Mouse (Mus musculus): ENCODE measurements around the gene Pigv. TPM values are rescaled to one million over a fixed set of nuclear protein-coding genes. Genes with fewer than 3 reads are reported as not detected.
A peak's percentile ranks its signal among the peaks of the same experiment; 100 is the strongest.
"Not testable (repeated sequence)": the region's sequence is repeated elsewhere in the genome, so short reads cannot be mapped to it uniquely, and the experiment has no call there.

Gene Pigv
- polyA plus RNA-seq, 1 experiment from 2014 or later, result 17.8 TPM

GRCm38 (mm10) chr4:133654070-133654469 lies 18.4 kb downstream of the Pigv start:
- not testable (repeated sequence) for DNase-seq (ENCODE audit: low spot score); H3K27ac ChIP-seq (ENCODE audit: low read length); H3K27me3 ChIP-seq (replicated peaks; ENCODE audit: insufficient read depth, low read length); H3K4me3 ChIP-seq (ENCODE audit: low read depth, low read length); H3K9me3 ChIP-seq (ENCODE audit: low read length); ATAC-seq; H3K4me1 ChIP-seq (ENCODE audit: insufficient read depth, low read depth, low read length); H3K36me3 ChIP-seq (ENCODE audit: insufficient read depth, low read length); H3K4me2 ChIP-seq (replicated peaks; ENCODE audit: low read depth, low read length); H3K9ac ChIP-seq (replicated peaks; ENCODE audit: low read depth)
- peak; percentile 12; the same call in 1 of the 2 replicates for TF ChIP-seq CTCF (IDR thresholded peaks at IDR 0.05)
- 94% methylated on average over 5 of the region's 5 CpGs for WGBS

GRCm38 (mm10) chr4:133652746-133653145 lies 19.7 kb downstream of the Pigv start:
- Histone ChIP-seq H3K27ac (ENCODE audit: low read length) (no peak overlapping the region), H3K36me3 (ENCODE audit: insufficient read depth, low read length) (no peaks in the 10 kb centered on the region), H3K27me3 (replicated peaks; ENCODE audit: insufficient read depth, low read length) (no peaks in the 10 kb centered on the region), H3K4me1 (ENCODE audit: insufficient read depth, low read depth, low read length) (peaks cover 2% of the 10 kb centered on the region; the same call in 1 of the 2 replicates), H3K4me2 (replicated peaks; ENCODE audit: low read depth, low read length) (no peak overlapping the region), H3K9me3 (ENCODE audit: low read length) (no peaks in the 10 kb centered on the region), H3K9ac (replicated peaks; ENCODE audit: low read depth) (no peak overlapping the region), H3K4me3 (ENCODE audit: low read depth, low read length) (no peak overlapping the region)
- DNase-seq (ENCODE audit: low spot score), result no peak
- TF ChIP-seq EP300 (IDR thresholded peaks at IDR 0.05) (no peak), CTCF (IDR thresholded peaks at IDR 0.05) (no peak)
- 78% methylated on average over 10 of the region's 10 CpGs for WGBS
- ATAC-seq, result no peak

GRCm38 (mm10) chr4:133651986-133652385 lies 20.5 kb downstream of the Pigv start:
- no peaks in the 10 kb centered on the region for H3K27me3 ChIP-seq (replicated peaks; ENCODE audit: insufficient read depth, low read length)
- H3K4me2 ChIP-seq (replicated peaks; ENCODE audit: low read depth, low read length), result no peak overlapping the region
- no peak overlapping the region for H3K9ac ChIP-seq (replicated peaks; ENCODE audit: low read depth)
- no peak overlapping the region for H3K27ac ChIP-seq (ENCODE audit: low read length)
- no peaks in the 10 kb centered on the region for H3K4me1 ChIP-seq (ENCODE audit: insufficient read depth, low read depth, low read length)
- no peak overlapping the region for H3K4me3 ChIP-seq (ENCODE audit: low read depth, low read length)
- TF ChIP-seq CTCF (IDR thresholded peaks at IDR 0.05), result no peak
- TF ChIP-seq EP300 (IDR thresholded peaks at IDR 0.05), result no peak
- ATAC-seq (no peak), DNase-seq (ENCODE audit: low spot score) (no peak)
- WGBS, result 47% methylated on average over 4 of the region's 4 CpGs
- H3K36me3 ChIP-seq (ENCODE audit: insufficient read depth, low read length), result no peaks in the 10 kb centered on the region
- H3K9me3 ChIP-seq (ENCODE audit: low read length), result no peaks in the 10 kb centered on the region

- Histone ChIP-seq H3K27ac (ENCODE audit: low read length) (no peak overlapping the region), H3K36me3 (ENCODE audit: insufficient read depth, low read length) (no peaks in the 10 kb centered on the region), H3K4me1 (ENCODE audit: insufficient read depth, low read depth, low read length) (no peaks in the 10 kb centered on the region), H3K9me3 (ENCODE audit: low read length) (no peaks in the 10 kb centered on the region), H3K4me2 (replicated peaks; ENCODE audit: low read depth, low read length) (no peak overlapping the region), H3K27me3 (replicated peaks; ENCODE audit: insufficient read depth, low read length) (no peaks in the 10 kb centered on the region), H3K4me3 (ENCODE audit: low read depth, low read length) (no peak overlapping the region), H3K9ac (replicated peaks; ENCODE audit: low read depth) (no peak overlapping the region)
- ATAC-seq (no peak), DNase-seq (ENCODE audit: low spot score) (no peak)
- 24% methylated on average over 10 of the region's 10 CpGs for WGBS
- TF ChIP-seq CTCF (IDR thresholded peaks at IDR 0.05) (no peak), EP300 (IDR thresholded peaks at IDR 0.05) (no peak)
Observed at GRCm38 (mm10) chr4:133651445-133651844, 21.0 kb downstream of the Pigv start.

GRCm38 (mm10) chr4:133649989-133650699 lies 22.3 kb downstream of the Pigv start, which contains the start of gene Zdhhc18:
Gene Zdhhc18, minus strand, starts transcription at chr4:133650154.
- Histone ChIP-seq H3K27ac (ENCODE audit: low read length) (peak within 1 kb of the TSS; percentile 45), H3K4me3 (ENCODE audit: low read depth, low read length) (peak within 1 kb of the TSS; percentile 21; the same call in 1 of the 2 replicates), H3K27me3 (replicated peaks; ENCODE audit: insufficient read depth, low read length) (no peaks in the 10 kb centered on the region), H3K9me3 (ENCODE audit: low read length) (no peaks in the 10 kb centered on the region), H3K9ac (replicated peaks; ENCODE audit: low read depth) (no peak within 1 kb of the TSS), H3K4me1 (ENCODE audit: insufficient read depth, low read depth, low read length) (no peaks in the 10 kb centered on the region), H3K36me3 (ENCODE audit: insufficient read depth, low read length) (no peaks in the 10 kb centered on the region), H3K4me2 (replicated peaks; ENCODE audit: low read depth, low read length) (peak within 1 kb of the TSS; percentile 45)
- DNase-seq (ENCODE audit: low spot score) (peak; percentile 92), ATAC-seq (peak; percentile 90)
- 30% methylated on average over 7 of the region's 7 CpGs for WGBS
- TF ChIP-seq CTCF (IDR thresholded peaks at IDR 0.05) (peak; percentile 84), EP300 (IDR thresholded peaks at IDR 0.05) (peak; percentile 42)

- WGBS, result 82% methylated on average over 5 of the region's 5 CpGs
- ATAC-seq; DNase-seq (ENCODE audit: low spot score); H3K27me3 ChIP-seq (replicated peaks; ENCODE audit: insufficient read depth, low read length); H3K9ac ChIP-seq (replicated peaks; ENCODE audit: low read depth); H3K36me3 ChIP-seq (ENCODE audit: insufficient read depth, low read length); H3K4me1 ChIP-seq (ENCODE audit: insufficient read depth, low read depth, low read length); H3K9me3 ChIP-seq (ENCODE audit: low read length): not testable (repeated sequence)
- Histone ChIP-seq H3K4me3 (ENCODE audit: low read depth, low read length) (peak overlapping the region; percentile 21; the same call in 1 of the 2 replicates), H3K27ac (ENCODE audit: low read length) (peak overlapping the region; percentile 45), H3K4me2 (replicated peaks; ENCODE audit: low read depth, low read length) (peak overlapping the region; percentile 45; the same call in 1 of the 2 replicates)
Observed at GRCm38 (mm10) chr4:133649464-133649863, 23.0 kb downstream of the Pigv start.
